Mouse (Mus musculus): ENCODE data around the gene Hbq1a.

GRCm38 (mm10) chr11:32277736-32278457 is 22.0 kb upstream of the Hbq1a start:
- TF ChIP-seq CTCF (IDR thresholded peaks at IDR 0.05; ENCODE audit: borderline replicate concordance, insufficient read depth, low read depth, low read length) (no peak), POLR2A (IDR thresholded peaks at IDR 0.05; ENCODE audit: borderline replicate concordance, insufficient read depth, low read length) (no peak)

All from cerebellum, adult 2 months (tissue).